Mouse (Mus musculus) kidney, postnatal 36 days (tissue): ENCODE measurements around the gene Nr4a1.

Source experiments
- DNase-seq, 2 experiments: peaks; one replicate each; pipeline ENCODE4 v3.0.0; 2021 to 2022; ENCODE audit warnings: mixed read lengths in 2 of 2

Gene Nr4a1

GRCm38 (mm10) chr15:101316279-101316912, 62.3 kb downstream of the Nr4a1 start:
- no peak for DNase-seq

DNA sequence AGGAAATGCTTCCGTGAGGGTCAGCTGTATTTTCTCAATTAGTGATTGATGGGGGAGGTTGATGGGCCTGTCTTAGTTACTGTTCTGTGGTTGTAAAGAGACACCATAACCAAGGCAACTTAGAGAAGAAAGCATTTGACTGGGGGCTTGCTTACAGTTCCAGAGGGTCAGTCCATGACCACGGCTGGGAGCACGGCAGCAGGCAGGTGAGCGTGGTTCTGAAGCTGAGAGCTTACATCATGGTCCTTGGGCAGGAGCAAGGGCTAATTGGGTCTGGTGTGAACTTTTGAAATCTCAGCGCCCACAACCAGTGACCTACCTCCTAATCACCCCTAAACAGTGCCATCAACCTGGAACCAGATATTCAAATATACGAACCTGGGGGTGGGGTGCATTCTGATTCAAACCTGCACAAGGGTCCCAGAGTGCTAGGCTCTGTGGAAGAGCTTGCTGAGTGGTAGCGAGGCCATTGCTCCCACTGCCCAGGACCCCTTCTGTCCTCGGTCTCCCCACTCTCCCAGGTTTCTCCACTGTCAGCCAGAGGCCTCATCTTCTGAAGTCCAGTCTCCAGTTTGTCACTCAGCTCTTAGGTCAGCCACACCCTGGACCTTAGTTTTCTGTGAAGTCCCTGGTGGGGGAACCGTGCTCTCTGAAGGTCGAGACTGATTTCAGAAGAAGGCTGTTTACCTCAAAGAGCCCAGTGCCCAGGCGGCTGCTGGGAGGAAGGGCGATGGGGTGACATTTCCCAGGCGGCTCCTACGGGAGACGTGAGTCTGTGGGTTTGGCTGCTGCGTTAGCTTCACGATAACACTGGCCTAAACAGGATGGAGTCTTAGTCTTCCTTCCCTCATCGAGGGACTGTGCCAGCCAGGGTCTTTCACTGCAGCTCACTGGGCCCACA, 63.1 kb downstream of the Nr4a1 start:
- DNase-seq, result no peak

DNA sequence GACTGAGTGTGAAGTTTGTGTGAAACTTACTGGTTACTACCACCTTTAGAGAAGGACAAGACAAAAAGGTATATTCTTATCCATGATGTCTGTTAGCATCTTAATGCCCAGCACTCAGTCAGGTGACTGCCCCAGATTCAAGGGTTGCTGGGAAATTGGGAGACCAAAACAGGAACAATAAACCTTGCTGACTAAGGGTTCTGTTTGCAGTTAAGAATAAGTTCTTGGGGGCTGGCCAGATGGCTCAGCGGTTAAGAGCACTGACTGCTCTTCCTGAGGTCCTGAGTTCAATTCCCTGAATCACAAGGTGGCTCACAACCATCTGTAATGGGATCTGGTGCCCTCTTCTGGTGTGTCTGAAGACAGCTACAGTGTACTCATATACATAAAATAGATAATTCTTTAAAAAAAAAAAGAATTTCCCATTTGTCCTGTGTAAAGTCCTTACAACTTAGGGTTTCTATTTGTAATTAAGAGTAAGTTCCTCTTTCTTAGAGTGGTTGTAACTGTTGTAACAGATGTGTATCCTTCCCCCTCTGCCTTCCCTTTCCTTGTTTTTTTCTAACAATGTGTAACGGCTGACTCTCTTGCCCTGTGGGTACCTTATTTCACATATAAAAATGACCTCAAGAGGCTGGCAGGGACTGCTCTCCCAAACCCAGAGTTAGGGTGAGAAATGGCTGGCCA, 63.9 kb downstream of the Nr4a1 start:
- DNase-seq, result no peak

- DNase-seq, result peak; percentile 40 to 74
Observed at GRCm38 (mm10) chr15:101318889-101319765, 65.1 kb downstream of the Nr4a1 start.

GRCm38 (mm10) chr15:101320010-101320617, 66.0 kb downstream of the Nr4a1 start:
- DNase-seq, result no peak

- DNase-seq, result peak; percentile 60 to 83
Observed at GRCm38 (mm10) chr15:101320618-101321041, 66.6 kb downstream of the Nr4a1 start.

DNA sequence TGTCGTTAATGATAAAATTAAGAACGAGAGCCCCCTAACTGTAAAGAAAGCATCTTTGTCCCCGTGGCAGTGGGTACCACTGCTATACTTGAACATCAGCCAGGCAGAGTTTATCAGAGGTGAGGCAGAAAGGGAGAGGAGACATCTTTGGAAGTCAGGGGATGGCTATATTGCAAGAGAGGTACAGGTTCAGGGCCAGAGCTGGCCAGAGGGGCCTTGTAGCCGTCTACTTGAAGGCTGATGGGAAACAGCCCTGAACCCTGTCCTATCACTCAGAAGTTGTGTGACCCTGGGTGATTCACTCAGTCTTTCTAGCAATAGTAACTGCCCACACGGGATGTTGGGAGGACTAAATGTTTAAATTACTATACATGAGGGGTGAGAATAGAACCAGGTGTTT, 67.1 kb downstream of the Nr4a1 start:
- no peak for DNase-seq

- no peak for DNase-seq
Observed at GRCm38 (mm10) chr15:101322106-101322505, 68.0 kb downstream of the Nr4a1 start.

DNA sequence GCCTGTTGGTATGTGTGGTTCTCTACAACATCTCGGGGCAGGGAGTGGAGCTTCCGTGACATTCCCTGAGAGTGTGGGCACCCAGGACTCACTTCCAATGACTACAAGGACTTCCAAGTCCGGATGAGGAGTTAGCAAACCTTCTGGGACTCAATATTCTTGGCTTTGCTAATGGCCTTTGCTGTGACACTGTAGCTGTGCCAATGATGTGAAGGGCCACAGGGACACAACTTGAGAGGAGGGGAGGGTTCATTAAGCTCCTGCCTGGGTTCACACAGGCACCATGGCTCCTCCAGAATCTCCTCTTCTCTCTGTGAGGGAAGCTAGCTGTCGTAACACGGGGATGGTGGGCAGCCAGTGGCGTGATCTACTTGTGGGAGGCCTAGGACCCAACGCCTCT, 68.6 kb downstream of the Nr4a1 start:
- no peak for DNase-seq

GRCm38 (mm10) chr15:101323511-101323910, 69.4 kb downstream of the Nr4a1 start:
- DNase-seq, result no peak
